Mouse (Mus musculus) liver, embryonic 14.5 days (tissue): ENCODE measurements at regions not wholly inside any gene's neighbourhood (a gene's known extent, or its start where the extent isn't known, plus 50 kb on each side); places are given as distances from the start of the nearest gene placed in this dataset.

ENCODE experiments used
- CTCF ChIP-seq: IDR thresholded peaks from 2 replicates; pipeline ENCODE4 v1.5.1; 2016; ENCODE audit warnings: antibody characterized with exemption, low read depth, control low read depth
- EP300 ChIP-seq: IDR thresholded peaks from 2 replicates; pipeline ENCODE4 v1.6.1; 2016; ENCODE audit warnings: antibody characterized with exemption, low read depth

DNA sequence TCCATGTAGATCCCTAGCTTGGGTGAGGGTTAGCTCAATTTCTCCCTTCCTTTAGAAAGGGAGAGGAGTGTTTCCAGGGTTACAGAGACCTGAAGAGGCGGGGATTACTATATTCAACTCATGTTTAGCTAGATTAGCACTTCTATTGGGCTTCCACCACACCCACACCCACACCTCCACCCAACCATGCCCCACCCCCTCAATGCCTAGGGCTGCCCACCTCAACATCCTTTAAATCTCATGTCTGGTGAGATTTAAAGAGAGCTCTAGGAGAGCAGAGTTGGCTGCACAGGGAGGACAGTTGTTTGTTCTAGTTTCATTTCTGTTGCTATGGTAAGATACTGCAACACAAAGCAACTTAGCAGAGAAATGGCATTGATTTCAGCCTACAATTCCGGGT, 113.8 kb upstream of the Cops8 start:
- TF ChIP-seq CTCF = no peak
- TF ChIP-seq EP300 = no peak
